Comparison of ENCODE assay signal across 8 mouse cellular contexts in the genomic region with DNA sequence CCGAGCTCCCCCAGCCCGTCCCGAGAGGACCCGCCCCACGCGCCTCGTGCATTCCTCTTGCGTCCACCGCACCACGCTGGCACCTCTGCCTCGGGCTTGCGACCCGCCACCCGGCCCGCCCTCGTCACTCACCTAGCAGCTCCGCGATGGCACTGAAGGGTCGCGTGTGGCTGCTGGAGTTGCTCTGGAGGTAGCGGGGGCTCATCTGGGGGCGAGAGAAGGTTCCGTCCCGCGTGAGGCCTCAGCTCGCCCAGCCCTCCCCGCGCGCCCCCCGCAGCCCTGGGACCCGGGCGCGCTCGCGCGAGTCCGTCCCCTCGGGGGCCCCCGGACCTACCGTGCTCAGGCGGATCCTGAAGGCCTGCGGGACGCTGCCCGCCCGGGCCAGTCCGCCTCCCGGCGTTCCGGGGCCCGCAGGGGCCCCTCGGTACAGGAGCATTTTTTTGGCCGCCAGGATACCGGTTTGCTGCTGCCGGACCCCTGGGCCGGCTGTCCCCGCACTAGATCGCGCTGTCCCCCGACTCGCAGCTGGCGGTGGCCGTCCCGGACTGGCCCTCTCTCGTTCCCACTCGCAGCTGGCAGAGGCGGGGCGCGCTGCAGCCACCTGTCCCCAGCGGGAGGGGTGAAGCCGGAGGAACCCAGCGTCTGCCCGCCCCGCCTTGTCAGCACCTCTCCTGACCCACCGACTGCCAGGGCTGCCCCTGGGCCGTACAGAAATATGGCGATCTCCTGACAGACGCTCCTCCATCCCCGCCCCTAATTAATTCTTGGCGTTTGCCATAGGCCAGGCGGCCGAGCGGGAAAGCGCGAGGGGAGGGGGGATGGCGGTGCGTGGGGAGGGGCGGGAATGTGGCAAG. TPM values are rescaled to one million over a fixed set of nuclear protein-coding genes. Genes with fewer than 3 reads are reported as not detected.
DNase-seq lines count a peak whose midpoint lies in the region; ATAC-seq lines count a peak whose summit lies in the region.

A gene (minus strand): TSS at position 740 of the 854 bp plus-strand sequence.

- peak within 1 kb of the TSS; percentile 55 for H3K4me2 ChIP-seq in intestine, embryonic 14.5 days (ENCODE audit: low read length)

- peak within 1 kb of the TSS; percentile 60 for H3K4me3 ChIP-seq in erythroblast, embryonic 14.5 days (replicated peaks)
- H3K4me3 ChIP-seq in intestine, embryonic 14.5 days (ENCODE audit: low read depth, low read length): peak within 1 kb of the TSS; percentile 55

- 0 out of 2 replicates have a peak within 1 kb of the TSS, but pooled peaks have one; percentile 22 for H3K27ac ChIP-seq in intestine, embryonic 14.5 days (ENCODE audit: low read depth)

- intact Hi-C loops in gastrocnemius, postnatal 36 days (cut with DNase I): no loop called here
- intact Hi-C loops in left cerebral cortex, postnatal 14 days (cut with DNase I): no loop called here

- H3K36me3 ChIP-seq in erythroblast, embryonic 14.5 days (ENCODE audit: control insufficient read depth): no peaks in the 10 kb centered on the region
- no peaks in the 10 kb centered on the region for H3K36me3 ChIP-seq in intestine, embryonic 14.5 days (ENCODE audit: control insufficient read depth, insufficient read depth, low read length)

- peaks cover 16% of the 10 kb centered on the region for H3K27me3 ChIP-seq in erythroblast, embryonic 14.5 days (ENCODE audit: control insufficient read depth)
- 0 out of 2 replicates have a peak, but pooled peaks cover 3% of the 10 kb centered on the region for H3K27me3 ChIP-seq in intestine, embryonic 14.5 days (replicated peaks; ENCODE audit: control insufficient read depth, insufficient read depth, low read length)

- peaks cover 5% of the 10 kb centered on the region for H3K4me1 ChIP-seq in erythroblast, embryonic 14.5 days (ENCODE audit: control insufficient read depth)
- H3K4me1 ChIP-seq in intestine, embryonic 14.5 days (replicated peaks; ENCODE audit: control insufficient read depth, insufficient read depth, low read length): no peaks in the 10 kb centered on the region

- H3K9me3 ChIP-seq in erythroblast, embryonic 14.5 days (ENCODE audit: control insufficient read depth, low read length): peaks cover 7% of the 10 kb centered on the region
- no peaks in the 10 kb centered on the region for H3K9me3 ChIP-seq in intestine, embryonic 14.5 days (ENCODE audit: control insufficient read depth, low read length)

- WGBS in intestine, embryonic 14.5 days: 16% methylated on average over 56 of the region's 87 CpGs

- DNase-seq in cerebellum, postnatal 4 days (ENCODE audit: low spot score in 2 of 2): peak; percentile 19 to 47
- peak; percentile 37 to 40 for DNase-seq in gastrocnemius, postnatal 36 days
- peak; percentile 74 for DNase-seq in intestine, embryonic 14.5 days (ENCODE audit: low spot score)
- peak; percentile 18 to 37 for DNase-seq in left cerebral cortex, postnatal 14 days (ENCODE audit: low spot score in 2 of 2)
- DNase-seq in skeletal muscle tissue, adult 2 months (ENCODE audit: low read depth, low spot score): peak; percentile 25

- no peak for ATAC-seq in erythroblast, adult 5-6 weeks (replicated peaks; ENCODE audit: low FRiP score, poor library complexity, severe bottlenecking)
- peak; percentile 93 for ATAC-seq in intestine, embryonic 14.5 days (replicated peaks; ENCODE audit: low FRiP score, low TSS enrichment, low read depth)
- peak; percentile 76 for ATAC-seq in megakaryocyte-erythroid progenitor cell, adult 5-6 weeks (replicated peaks; ENCODE audit: low FRiP score, low TSS enrichment, poor library complexity, severe bottlenecking)

- H3K9ac ChIP-seq in intestine, embryonic 14.5 days (ENCODE audit: low read length): peak within 1 kb of the TSS; percentile 49

RNA-seq across cellular contexts. Expression of the gene that starts here (rescaled TPM):
- 0.10 and 0.17 TPM in 2 replicates for polyA plus RNA-seq in erythroblast, embryonic 14.5 days (2012)
- not detected in 2 replicates for total RNA-seq in erythroblast, adult 5-6 weeks (2015; ENCODE audit: low replicate concordance)
- total RNA-seq in erythroblast, adult 5-6 weeks (2017; ENCODE audit: low replicate concordance): 0.51 TPM in 1 of 2 replicates, not detected in the other
- total RNA-seq in gastrocnemius, postnatal 36 days (2021): 1 to 10 TPM; 5.1 to 5.8 TPM
- 12.4 and 13.4 TPM in 2 replicates for polyA plus RNA-seq in intestine, embryonic 14.5 days (2014; fragmentation: Nextera tagmentation; extraction: Ambion mirVana)
- 1 to 10 TPM; 3.6 to 3.8 TPM for total RNA-seq in left cerebral cortex, postnatal 14 days (2021)
- 0.28 and 0.30 TPM in 2 replicates for total RNA-seq in megakaryocyte-erythroid progenitor cell, adult 5-6 weeks (2014; fragmentation: Nextera tagmentation)
- total RNA-seq in megakaryocyte-erythroid progenitor cell, adult 5-6 weeks (2017): 2.4 TPM in 1 of 2 replicates, not detected in the other

Comparison
In these comparisons a context has a peak if more than half of its experiments do, and no peak if none do; other contexts are left out.
1. RNA of the gene that starts here (polyA plus RNA-seq): 12.4 to 13.4 TPM in intestine, embryonic 14.5 days; 0.10 to 0.17 TPM in erythroblast, embryonic 14.5 days; every median in the first group is over 10 times any median in the second.
2. Peak in every context shown above with its lines, with median percentiles within 50 percentile points of each other: DNase-seq.